12 mouse cellular contexts compared by ENCODE assay signal in the genomic region with DNA sequence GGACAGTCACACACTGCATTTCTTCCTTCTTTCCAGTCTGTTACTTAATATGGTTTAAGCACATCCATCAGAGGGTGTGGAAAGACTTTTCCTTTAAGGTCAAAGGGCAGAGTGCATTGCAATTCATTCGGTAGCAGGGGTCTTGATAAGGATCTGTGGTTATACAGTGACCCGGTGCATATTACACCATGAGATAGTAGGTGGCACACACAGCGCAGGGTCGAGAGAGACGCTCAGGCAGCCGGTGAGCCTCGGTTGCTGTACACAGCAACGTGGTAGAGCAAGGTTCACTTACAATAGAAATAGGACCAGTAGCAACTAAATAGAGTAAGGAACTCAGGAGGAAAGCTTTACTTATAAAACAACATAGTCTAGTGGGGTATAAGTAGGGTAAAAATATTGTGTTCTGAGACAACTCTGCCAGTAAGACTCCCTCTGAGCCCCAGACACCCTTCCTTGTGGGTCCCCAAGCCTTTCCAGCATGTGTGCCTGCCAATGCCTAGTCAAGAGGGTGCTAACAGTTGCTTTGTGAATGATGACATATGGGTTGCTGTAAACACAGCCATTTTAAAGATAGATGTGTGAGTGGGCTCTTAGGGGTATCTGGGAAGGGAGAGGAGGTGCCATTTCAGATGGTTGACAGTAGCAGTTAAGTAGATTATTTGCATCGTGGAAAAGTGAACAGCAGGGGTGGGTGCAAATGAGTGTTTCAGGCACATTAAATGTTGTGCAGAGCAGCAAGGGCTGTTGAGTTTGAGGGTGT. TPM values are rescaled to one million over a fixed set of nuclear protein-coding genes. Genes with fewer than 3 reads are reported as not detected.
DNase-seq lines count a peak whose midpoint lies in the region; ATAC-seq and TF ChIP-seq lines count a peak whose summit lies in the region.
"Had no signal": no experiment of that assay in that cellular context is flagged by ENCODE, and none has a peak within 500 bp of the region (broad histone marks: within the 10 kb centered on the region; RNA-seq: fewer than 3 reads in every experiment).

No protein-coding gene starts in this region.

- no peaks in the 10 kb centered on the region for H3K27me3 ChIP-seq in hindbrain, embryonic 11.5 days (ENCODE audit: control insufficient read depth, insufficient read depth, low read length)
- H3K27me3 ChIP-seq in hindbrain, embryonic 12.5 days, result no peaks in the 10 kb centered on the region
- H3K27me3 ChIP-seq in liver, adult 2 months (ENCODE audit: control insufficient read depth, insufficient read depth, low read length), result no peaks in the 10 kb centered on the region
- H3K27me3 ChIP-seq: lung, embryonic 15.5 days; midbrain, embryonic 15.5 days had no signal

- no peak for TF ChIP-seq CTCF in brain, embryonic 14.5 days (IDR thresholded peaks at IDR 0.05; ENCODE audit: borderline replicate concordance, extremely low read depth, insufficient read depth, insufficient read length)
- TF ChIP-seq CTCF in liver, adult 2 months (IDR thresholded peaks at IDR 0.05; ENCODE audit: low read depth, low read length), result no peak

- peak; percentile 24 for DNase-seq in embryo, embryonic 10 days (ENCODE audit: low spot score)
- DNase-seq in embryo, embryonic 10.5 days (ENCODE audit: low spot score), result no peak
- DNase-seq in hindbrain, embryonic 11.5 days (ENCODE audit: low spot score), result no peak
- DNase-seq in brain, embryonic 14.5 days (ENCODE audit: low read depth), result peak; percentile 93
- peak; percentile 53 for DNase-seq in liver, adult 2 months (ENCODE audit: extremely low read depth, low read depth, low spot score)
- no peak for DNase-seq in gastrocnemius, postnatal 14 days
- DNase-seq in cerebellum, postnatal 36 days, result no peak
- DNase-seq: cerebellum, postnatal 14 days; right cerebral cortex, postnatal 4 days had no signal

- 0 out of 2 replicates have a peak, but pooled peaks have one; percentile 18 for ATAC-seq in hindbrain, embryonic 11.5 days (ENCODE audit: low FRiP score)
- ATAC-seq in hindbrain, embryonic 12.5 days (ENCODE audit: low FRiP score), result no peak
- ATAC-seq: midbrain, embryonic 15.5 days had no signal

- H3K79me2 ChIP-seq in liver, adult 2 months (ENCODE audit: control insufficient read depth, insufficient read depth, low read length), result peaks cover 8% of the 10 kb centered on the region; the same call in 1 of the 2 replicates

- H3K4me2 ChIP-seq in hindbrain, embryonic 11.5 days (replicated peaks; ENCODE audit: low read depth, low read length), result no peak overlapping the region
- H3K4me2 ChIP-seq in hindbrain, embryonic 12.5 days (replicated peaks), result no peak overlapping the region
- H3K4me2 ChIP-seq: lung, embryonic 15.5 days; midbrain, embryonic 15.5 days had no signal

- H3K27ac ChIP-seq in hindbrain, embryonic 11.5 days (ENCODE audit: low read depth, low read length), result no peak overlapping the region
- no peak overlapping the region for H3K27ac ChIP-seq in hindbrain, embryonic 12.5 days
- H3K27ac ChIP-seq in liver, adult 2 months (replicated peaks; ENCODE audit: insufficient read depth, low read depth, low read length), result no peak overlapping the region
- H3K27ac ChIP-seq: lung, embryonic 15.5 days; midbrain, embryonic 15.5 days had no signal

- H3K36me3 ChIP-seq in hindbrain, embryonic 11.5 days (ENCODE audit: control insufficient read depth, insufficient read depth, low read length), result 0 out of 2 replicates have a peak, but pooled peaks cover 2% of the 10 kb centered on the region
- H3K36me3 ChIP-seq in hindbrain, embryonic 12.5 days, result 0 out of 2 replicates have a peak, but pooled peaks cover 5% of the 10 kb centered on the region
- no peaks in the 10 kb centered on the region for H3K36me3 ChIP-seq in liver, adult 2 months (ENCODE audit: control insufficient read depth, insufficient read depth, low read length)
- H3K36me3 ChIP-seq: lung, embryonic 15.5 days; midbrain, embryonic 15.5 days had no signal

- H3K9ac ChIP-seq in hindbrain, embryonic 11.5 days (ENCODE audit: low read depth, low read length), result no peak overlapping the region
- H3K9ac ChIP-seq in hindbrain, embryonic 12.5 days, result no peak overlapping the region
- H3K9ac ChIP-seq in liver, adult 2 months (ENCODE audit: low read depth, low read length), result no peak overlapping the region
- H3K9ac ChIP-seq: lung, embryonic 15.5 days; midbrain, embryonic 15.5 days had no signal

- TF ChIP-seq POLR2A in brain, embryonic 14.5 days (IDR thresholded peaks at IDR 0.05; ENCODE audit: borderline replicate concordance, extremely low read depth, insufficient read depth, insufficient read length, poor library complexity, severe bottlenecking), result no peak
- no peak for TF ChIP-seq POLR2A in liver, adult 2 months (IDR thresholded peaks at IDR 0.05; ENCODE audit: extremely low read depth, insufficient read depth, low read length)

- WGBS in hindbrain, embryonic 11.5 days, result 70% methylated on average over 9 of the region's 9 CpGs
- 67% methylated on average over 9 of the region's 9 CpGs for WGBS in hindbrain, embryonic 12.5 days
- WGBS in liver, adult 2 months, result 29% methylated on average over 9 of the region's 9 CpGs

- no peaks in the 10 kb centered on the region for H3K9me3 ChIP-seq in hindbrain, embryonic 11.5 days (ENCODE audit: control insufficient read depth, low read length)
- H3K9me3 ChIP-seq in hindbrain, embryonic 12.5 days (replicated peaks), result no peaks in the 10 kb centered on the region; the same call in 1 of the 2 replicates
- H3K9me3 ChIP-seq: lung, embryonic 15.5 days; midbrain, embryonic 15.5 days had no signal

- intact Hi-C loops in gastrocnemius, postnatal 14 days (cut with DNase I; ENCODE audit: low total_unique reads), result no loop called here

- no peak overlapping the region for H3K4me3 ChIP-seq in hindbrain, embryonic 11.5 days (ENCODE audit: low read depth, low read length)
- no peak overlapping the region for H3K4me3 ChIP-seq in hindbrain, embryonic 12.5 days
- H3K4me3 ChIP-seq in liver, adult 2 months (ENCODE audit: insufficient read depth, low read depth, low read length), result no peak overlapping the region
- H3K4me3 ChIP-seq: lung, embryonic 15.5 days; midbrain, embryonic 15.5 days had no signal

- H3K4me1 ChIP-seq in hindbrain, embryonic 11.5 days (replicated peaks; ENCODE audit: control insufficient read depth, insufficient read depth, low read length), result 0 out of 2 replicates have a peak, but pooled peaks cover 2% of the 10 kb centered on the region
- H3K4me1 ChIP-seq in hindbrain, embryonic 12.5 days, result peaks cover 35% of the 10 kb centered on the region
- H3K4me1 ChIP-seq in liver, adult 2 months (ENCODE audit: control insufficient read depth, insufficient read depth, low read length), result no peaks in the 10 kb centered on the region

RNA-seq across cellular contexts. Expression of a gene that starts 13.0 kb away (rescaled TPM):
- 24.0 and 25.3 TPM in 2 replicates for polyA plus RNA-seq in hindbrain, embryonic 11.5 days (2014; fragmentation: Nextera tagmentation; extraction: Ambion mirVana)
- 28.1 and 29.7 TPM in 2 replicates for polyA plus RNA-seq in hindbrain, embryonic 12.5 days (2016; fragmentation: Nextera tagmentation; extraction: Ambion mirVana)
- 25.3 and 33.3 TPM in 2 replicates for polyA plus RNA-seq in brain, embryonic 14.5 days (2012; rRNA removed)
- 1.8 and 2.5 TPM in 2 replicates for total RNA-seq in liver, adult 2 months (2014; rRNA removed)
- 1.3 and 1.6 TPM in 2 replicates for polyA plus RNA-seq in liver, adult 2 months (2012; rRNA removed)
- 1 to 10 TPM; 2.8 to 3.4 TPM for total RNA-seq in gastrocnemius, postnatal 14 days (2021)

Comparison
In these comparisons a context has a peak if more than half of its experiments do, and no peak if none do; other contexts are left out.
1. DNase-seq: peak in embryo, embryonic 10 days (single experiment), brain, embryonic 14.5 days (single experiment) and liver, adult 2 months (single experiment); none in embryo, embryonic 10.5 days (single experiment), hindbrain, embryonic 11.5 days (single experiment), gastrocnemius, postnatal 14 days (single experiment) and cerebellum, postnatal 36 days (0 of 2).